Mouse (Mus musculus) stomach, postnatal 0 days (tissue): ENCODE results near the gene Rps6ka4.

Source experiments
- CTCF ChIP-seq: IDR thresholded peaks from 2 replicates; pipeline ENCODE4 v1.5.1; 2016; ENCODE audit warnings: antibody characterized with exemption, low read depth, mild to moderate bottlenecking, moderate library complexity
- EP300 ChIP-seq: optimal IDR thresholded peaks from 2 replicates; pipeline ENCODE3; 2016; ENCODE audit warnings: antibody characterized with exemption

DNA sequence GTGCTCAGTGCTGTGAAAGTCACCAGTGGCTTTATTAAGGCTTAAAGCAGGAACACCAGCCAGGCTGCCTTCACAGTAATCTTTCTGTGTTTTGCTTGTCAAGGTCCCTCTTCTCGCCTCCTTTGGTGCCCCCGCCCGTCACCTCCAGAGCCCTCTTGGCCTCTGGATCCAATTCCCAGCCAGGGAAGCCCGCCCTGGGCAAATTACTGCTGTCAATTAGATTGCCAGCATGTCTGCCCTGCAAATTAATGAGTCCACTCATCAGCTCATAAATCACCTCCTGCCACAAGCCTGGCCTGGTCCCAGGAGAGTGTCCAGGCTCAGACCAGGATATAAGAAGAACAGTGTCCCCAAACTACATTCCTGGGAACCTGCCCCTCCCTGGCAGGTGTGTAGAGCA is 26.1 kb downstream of the Rps6ka4 start:
- no peak for TF ChIP-seq EP300
- no peak for TF ChIP-seq CTCF
